Comparison of ENCODE assay signal across 8 mouse cellular contexts in the genomic region with DNA sequence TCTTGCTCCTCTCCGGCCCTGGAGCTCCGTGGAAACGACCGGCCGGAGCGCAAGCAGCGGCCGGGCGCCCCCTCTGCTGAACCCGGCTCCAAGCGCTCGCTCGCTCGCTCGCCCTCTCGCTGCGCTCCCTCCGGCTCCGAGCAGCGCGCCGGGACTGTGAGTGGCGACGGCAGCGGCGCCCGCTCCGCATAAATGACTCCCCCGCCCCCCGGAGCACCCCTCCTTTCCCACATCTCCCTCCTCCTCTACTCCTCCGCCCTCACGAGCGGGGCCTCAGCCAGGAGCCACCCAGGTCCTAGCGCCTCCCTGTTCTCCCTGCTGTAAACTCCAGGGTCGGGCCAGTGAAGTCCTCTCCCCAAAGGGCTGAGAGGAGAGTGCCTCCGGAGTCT. TPM values are rescaled to one million over a fixed set of nuclear protein-coding genes. Genes with fewer than 3 reads are reported as not detected.
DNase-seq lines count a peak whose midpoint lies in the region; ATAC-seq and TF ChIP-seq lines count a peak whose summit lies in the region.

A gene (minus strand): TSS at position 162 of the 389 bp plus-strand sequence.

- no peaks in the 10 kb centered on the region for H3K4me1 ChIP-seq in cortical plate, adult 2 months (ENCODE audit: control insufficient read depth, insufficient read depth, low read length)
- peaks cover 23% of the 10 kb centered on the region for H3K4me1 ChIP-seq in hindbrain, embryonic 14.5 days (replicated peaks; ENCODE audit: control insufficient read depth, insufficient read depth, low read length)
- peaks cover 23% of the 10 kb centered on the region for H3K4me1 ChIP-seq in lung, embryonic 15.5 days

- peak within 1 kb of the TSS; percentile 17; the same call in 1 of the 2 replicates for H3K27ac ChIP-seq in cortical plate, adult 2 months (ENCODE audit: insufficient read depth, low read length)
- peak within 1 kb of the TSS; percentile 75 for H3K27ac ChIP-seq in hindbrain, embryonic 14.5 days
- H3K27ac ChIP-seq in lung, embryonic 15.5 days = peak within 1 kb of the TSS; percentile 87

- H3K9me3 ChIP-seq in hindbrain, embryonic 14.5 days (ENCODE audit: control insufficient read depth, low read length) = no peaks in the 10 kb centered on the region
- H3K9me3 ChIP-seq in lung, embryonic 15.5 days = no peaks in the 10 kb centered on the region

- WGBS in hindbrain, embryonic 14.5 days = under 1% methylated on average over 33 of the region's 36 CpGs
- 0% methylated on average over 34 of the region's 36 CpGs for WGBS in lung, embryonic 15.5 days

- peak; percentile 96 for ATAC-seq in hindbrain, embryonic 14.5 days (ENCODE audit: low FRiP score)
- peak; percentile 95 for ATAC-seq in lung, embryonic 15.5 days (ENCODE audit: borderline replicate concordance, extremely low read depth, low FRiP score, low TSS enrichment)

- H3K27me3 ChIP-seq in hindbrain, embryonic 14.5 days (ENCODE audit: control insufficient read depth, insufficient read depth, low read length) = peaks cover 7% of the 10 kb centered on the region
- no peaks in the 10 kb centered on the region for H3K27me3 ChIP-seq in lung, embryonic 15.5 days

- peak; percentile 86 to 94 for DNase-seq in adrenal gland, adult 18-20 months (ENCODE audit: low spot score in 2 of 2)
- DNase-seq in gastrocnemius, adult 8-10 months (ENCODE audit: low spot score in 2 of 2) = peak; percentile 57 to 70
- peak; percentile 82 for DNase-seq in hindbrain, embryonic 14.5 days (ENCODE audit: low spot score)
- DNase-seq in layer of hippocampus, postnatal 14 days (ENCODE audit: low spot score in 2 of 2) = peak; percentile 73 to 83
- DNase-seq in right cerebral cortex, adult 18-20 months = peak; percentile 88
- DNase-seq in T-cell, adult 2 months (ENCODE audit: low spot score) = no peak

- peak within 1 kb of the TSS; percentile 68 for H3K9ac ChIP-seq in hindbrain, embryonic 14.5 days
- H3K9ac ChIP-seq in lung, embryonic 15.5 days = peak within 1 kb of the TSS; percentile 78

- peak within 1 kb of the TSS; percentile 81 for H3K4me2 ChIP-seq in hindbrain, embryonic 14.5 days (replicated peaks)
- peak within 1 kb of the TSS; percentile 93 for H3K4me2 ChIP-seq in lung, embryonic 15.5 days

- H3K36me3 ChIP-seq in hindbrain, embryonic 14.5 days (replicated peaks; ENCODE audit: control insufficient read depth, insufficient read depth) = no peaks in the 10 kb centered on the region
- H3K36me3 ChIP-seq in lung, embryonic 15.5 days = no peaks in the 10 kb centered on the region

- no peak for TF ChIP-seq CTCF in cortical plate, adult 2 months (IDR thresholded peaks at IDR 0.05; ENCODE audit: extremely low read depth, insufficient read depth, low read length)

- peak; percentile 58 for TF ChIP-seq POLR2A in cortical plate, adult 2 months (IDR thresholded peaks at IDR 0.05; ENCODE audit: extremely low read depth, insufficient read depth, low read length)

- peak within 1 kb of the TSS; percentile 66 for H3K4me3 ChIP-seq in cortical plate, adult 2 months (ENCODE audit: insufficient read depth, low read length)
- peak within 1 kb of the TSS; percentile 79 for H3K4me3 ChIP-seq in hindbrain, embryonic 14.5 days (replicated peaks; ENCODE audit: low read length)
- peak within 1 kb of the TSS; percentile 75 for H3K4me3 ChIP-seq in lung, embryonic 15.5 days

RNA-seq across cellular contexts. Expression of the gene that starts here (rescaled TPM):
- total RNA-seq in adrenal gland, adult 18-20 months (2021) = 100 to 1,000 TPM; 122 to 171 TPM
- polyA plus RNA-seq in cortical plate, adult 2 months (2012; rRNA removed) = 5.0 and 6.4 TPM in 2 replicates
- total RNA-seq in gastrocnemius, adult 8-10 months (2022) = 1 to 10 TPM in 2 of 4 experiments, under 1 TPM in 2; 0.75 to 1.7 (median 0.95) TPM
- polyA plus RNA-seq in hindbrain, embryonic 14.5 days (2014; fragmentation: Nextera tagmentation; extraction: Ambion mirVana) = 9.7 and 10.6 TPM in 2 replicates
- total RNA-seq in layer of hippocampus, postnatal 14 days (2021) = 10 to 100 TPM; 11.3 to 12.5 TPM
- 22.3 and 24.6 TPM in 2 replicates for polyA plus RNA-seq in lung, embryonic 15.5 days (2015; fragmentation: Nextera tagmentation; extraction: Ambion mirVana)

Comparison
In these comparisons a context has a peak if more than half of its experiments do, and no peak if none do; other contexts are left out.
1. RNA of the gene that starts here (total RNA-seq): 122 to 171 TPM in adrenal gland, adult 18-20 months; 11.3 to 12.5 TPM in layer of hippocampus, postnatal 14 days and 0.75 to 1.7 TPM in gastrocnemius, adult 8-10 months; every median in the first group is over 4 times any median in the second.
2. H3K27ac ChIP-seq: peak in every context shown above with its lines; median percentile 87 in lung, embryonic 15.5 days; 75 in hindbrain, embryonic 14.5 days; 17 in cortical plate, adult 2 months.
3. Peak in every context shown above with its lines, with median percentiles within 50 percentile points of each other: H3K4me3 ChIP-seq.